Mouse (Mus musculus) cerebellum, postnatal 25 days (tissue): ENCODE results near the gene Gnas.
"Not testable (repeated sequence)": the region's sequence is repeated elsewhere in the genome, so short reads cannot be mapped to it uniquely, and the experiment has no call there.

Source experiments
- DNase-seq, 2 experiments: peaks; one replicate each; pipeline ENCODE4 v3.0.0; 2021; ENCODE audit warnings: mixed read lengths in 2 of 2

The Gnas gene

DNA sequence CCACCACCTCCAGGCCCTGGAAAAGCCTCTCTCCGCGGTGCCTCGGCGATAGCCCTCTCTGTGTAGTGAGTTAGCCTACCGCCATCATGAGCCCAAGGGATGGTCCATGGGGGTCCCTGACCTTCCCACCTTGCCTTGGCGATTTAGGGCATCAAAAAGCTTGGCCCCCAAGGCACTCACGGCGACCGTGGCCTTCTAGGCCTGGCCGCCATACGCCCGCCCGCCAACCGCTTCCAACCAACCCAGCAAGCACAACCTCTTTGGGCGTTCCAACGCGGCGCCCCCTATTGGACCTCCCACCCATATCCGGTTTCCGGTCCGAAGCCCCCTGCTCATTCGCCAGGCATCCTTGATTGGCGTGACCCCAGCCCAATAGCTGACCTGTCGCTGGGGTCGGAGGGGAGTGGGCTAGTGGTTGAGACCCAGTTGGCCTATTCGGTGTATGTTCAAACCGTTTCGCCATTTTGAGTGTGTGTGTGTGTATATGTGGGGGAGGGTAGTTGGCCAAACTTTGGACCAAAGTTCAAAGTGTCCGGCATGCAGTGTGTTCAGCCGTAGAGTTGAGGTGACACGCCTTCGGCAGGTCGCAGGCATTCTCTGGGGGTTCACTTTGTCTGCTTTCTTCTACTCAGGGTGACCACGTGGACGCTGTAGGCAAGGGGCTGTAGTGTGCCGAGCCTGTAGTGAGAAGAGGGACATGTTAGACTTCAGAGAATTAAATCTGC lies 11.2 kb downstream of the Gnas start:
- DNase-seq, result peak; percentile 30 to 69

DNA sequence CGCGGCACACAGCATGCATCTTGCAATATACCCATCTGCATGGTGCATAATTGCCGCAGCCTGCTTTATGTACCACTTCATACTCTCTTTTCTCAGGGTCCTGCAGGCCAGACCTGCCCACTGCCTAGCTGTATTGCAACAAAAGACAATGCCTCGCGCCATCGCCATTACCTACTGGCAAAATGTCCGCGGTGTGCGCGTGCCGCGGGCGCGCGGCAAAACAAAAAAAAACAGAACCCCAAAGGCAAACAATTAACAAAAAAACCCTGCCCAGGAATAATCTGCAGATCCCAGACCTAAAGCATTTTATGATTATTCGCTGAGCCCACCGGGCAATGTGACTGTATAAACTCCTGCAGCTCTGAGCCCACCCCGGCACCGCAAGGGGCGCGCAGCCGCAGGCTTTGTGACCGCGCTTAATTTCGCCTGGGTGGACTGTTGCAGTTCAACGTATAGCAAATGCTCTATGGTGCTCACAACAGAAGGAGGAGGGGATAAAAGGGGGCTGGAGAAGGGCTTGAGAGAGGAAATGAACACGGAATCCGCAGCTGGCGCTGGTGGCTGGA lies 11.9 kb downstream of the Gnas start:
- no peak for DNase-seq

GRCm38 (mm10) chr2:174297086-174297571 lies 13.0 kb downstream of the Gnas start:
- peak in 1 of 2 experiments; percentile 33 for DNase-seq

DNA sequence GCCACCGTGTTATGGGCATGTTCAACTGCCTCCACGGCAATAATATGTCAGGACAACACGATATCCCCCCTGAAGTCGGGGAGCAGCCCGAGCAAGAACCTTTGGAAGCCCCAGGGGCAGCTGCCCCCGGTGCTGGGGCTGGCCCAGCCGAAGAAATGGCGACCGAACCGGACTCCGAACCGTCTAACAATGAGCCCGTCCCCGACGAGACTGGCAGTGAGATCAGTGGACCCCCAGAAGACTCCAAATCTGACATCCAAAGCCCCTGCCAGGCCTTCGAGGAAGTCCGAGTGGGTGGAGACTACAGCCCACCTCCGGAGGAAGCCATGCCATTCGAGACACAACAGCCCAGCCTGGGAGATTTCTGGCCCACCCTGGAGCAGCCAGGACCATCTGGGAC lies 13.7 kb downstream of the Gnas start:
- DNase-seq, result no peak

DNA sequence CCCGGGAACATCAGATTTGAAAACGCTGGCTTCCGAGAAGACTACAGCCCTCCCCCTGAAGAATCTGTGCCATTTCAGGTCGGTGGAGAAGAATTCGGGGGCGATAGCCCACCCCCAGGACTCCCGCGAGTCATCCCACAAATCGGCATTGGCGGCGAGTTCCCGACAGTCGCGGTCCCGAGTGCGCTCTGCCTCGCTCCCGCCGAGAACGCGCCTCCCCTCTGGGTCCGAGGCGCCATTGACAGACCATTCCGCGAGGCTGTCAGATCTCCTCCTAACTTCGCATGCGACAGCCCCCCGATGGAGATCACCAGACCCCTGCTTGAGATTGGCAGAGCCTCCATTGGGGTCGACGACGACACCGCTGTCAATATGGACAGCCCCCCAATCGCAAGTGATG lies 14.4 kb downstream of the Gnas start:
- DNase-seq, result no peak

DNA sequence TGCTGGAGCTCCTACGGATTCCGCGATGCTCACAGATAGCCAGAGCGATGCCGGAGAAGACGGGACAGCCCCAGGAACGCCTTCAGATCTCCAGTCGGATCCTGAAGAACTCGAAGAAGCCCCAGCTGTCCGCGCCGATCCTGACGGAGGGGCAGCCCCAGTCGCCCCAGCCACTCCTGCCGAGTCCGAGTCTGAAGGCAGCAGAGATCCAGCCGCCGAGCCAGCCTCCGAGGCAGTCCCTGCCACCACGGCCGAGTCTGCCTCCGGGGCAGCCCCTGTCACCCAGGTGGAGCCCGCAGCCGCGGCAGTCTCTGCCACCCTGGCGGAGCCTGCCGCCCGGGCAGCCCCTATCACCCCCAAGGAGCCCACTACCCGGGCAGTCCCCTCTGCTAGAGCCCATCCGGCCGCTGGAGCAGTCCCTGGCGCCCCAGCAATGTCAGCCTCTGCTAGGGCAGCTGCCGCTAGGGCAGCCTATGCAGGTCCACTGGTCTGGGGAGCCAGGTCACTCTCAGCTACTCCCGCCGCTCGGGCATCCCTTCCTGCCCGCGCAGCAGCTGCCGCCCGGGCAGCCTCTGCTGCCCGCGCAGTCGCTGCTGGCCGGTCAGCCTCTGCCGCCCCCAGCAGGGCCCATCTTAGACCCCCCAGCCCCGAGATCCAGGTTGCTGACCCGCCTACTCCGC lies 15.1 kb downstream of the Gnas start:
- DNase-seq, result no peak

GRCm38 (mm10) chr2:174299771-174300160 lies 15.6 kb downstream of the Gnas start:
- DNase-seq, result no peak

- no peak for DNase-seq
These were observed 16.1 kb downstream of the Gnas start for GRCm38 (mm10) chr2:174300186-174300585.

DNA sequence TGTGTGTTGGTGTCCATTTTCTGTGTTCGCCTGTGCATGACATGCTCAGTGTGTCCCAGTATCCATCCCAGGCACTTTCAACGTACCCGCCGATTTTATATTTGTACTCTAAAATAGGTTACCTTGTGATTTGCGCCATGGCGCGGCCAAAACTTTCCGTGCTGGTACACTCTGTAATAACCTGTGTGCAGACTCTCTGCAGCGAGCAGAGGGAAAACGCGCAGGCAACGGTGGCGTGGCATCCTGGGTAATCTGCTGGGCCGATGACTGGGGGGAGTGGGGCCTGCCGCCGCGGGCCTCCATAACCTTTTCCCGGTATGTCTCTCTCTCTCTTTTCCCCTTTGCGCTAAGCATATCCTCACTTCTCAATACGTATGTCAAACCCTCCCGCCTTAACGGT lies 16.5 kb downstream of the Gnas start:
- DNase-seq, result no peak

DNA sequence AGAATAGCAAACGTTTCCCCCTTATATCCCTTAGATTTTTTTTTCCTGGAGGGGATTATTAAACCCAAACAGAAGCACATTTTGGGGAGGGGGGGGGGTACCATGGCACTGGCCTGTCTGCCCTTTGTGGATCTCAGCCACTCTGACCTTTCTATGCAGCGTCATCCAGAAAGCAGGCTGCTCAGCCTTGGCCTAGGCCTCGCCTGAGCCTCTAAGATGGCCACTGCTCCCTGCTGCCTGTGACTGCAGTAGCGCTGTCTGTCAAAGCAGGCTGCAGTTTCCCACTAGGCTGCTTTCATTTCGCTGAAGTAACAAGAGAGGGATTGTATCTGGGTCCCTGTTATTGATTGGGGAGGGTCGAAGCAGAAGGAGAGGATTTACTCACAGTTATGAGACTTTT lies 18.4 kb downstream of the Gnas start:
- no peak for DNase-seq

GRCm38 (mm10) chr2:174305646-174306045 lies 21.5 kb downstream of the Gnas start:
- DNase-seq, result no peak

DNA sequence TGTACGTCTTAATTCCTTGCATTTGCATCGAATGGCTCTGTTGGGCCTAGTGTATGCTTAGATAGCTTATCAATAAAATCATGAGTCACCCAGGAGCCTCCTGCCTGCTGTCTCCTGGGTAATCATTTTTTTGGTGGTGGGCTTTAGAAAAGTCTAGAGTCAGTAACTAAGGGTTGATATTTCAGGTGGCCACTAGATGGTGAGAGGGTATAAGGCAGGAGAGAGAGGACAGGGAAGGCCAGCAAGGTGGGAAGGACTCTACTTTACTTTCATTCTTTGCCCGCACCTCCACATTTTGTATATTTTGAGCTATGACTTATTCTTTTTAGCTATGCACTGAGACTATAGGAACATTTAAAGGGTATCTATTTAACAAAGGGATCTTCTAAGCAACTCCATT lies 23.8 kb downstream of the Gnas start:
- DNase-seq, result no peak

- peak; percentile 48 to 66 for DNase-seq
These were observed 26.9 kb downstream of the Gnas start for GRCm38 (mm10) chr2:174310913-174311514.

GRCm38 (mm10) chr2:174311613-174312012 lies 27.5 kb downstream of the Gnas start:
- DNase-seq, result no peak

DNA sequence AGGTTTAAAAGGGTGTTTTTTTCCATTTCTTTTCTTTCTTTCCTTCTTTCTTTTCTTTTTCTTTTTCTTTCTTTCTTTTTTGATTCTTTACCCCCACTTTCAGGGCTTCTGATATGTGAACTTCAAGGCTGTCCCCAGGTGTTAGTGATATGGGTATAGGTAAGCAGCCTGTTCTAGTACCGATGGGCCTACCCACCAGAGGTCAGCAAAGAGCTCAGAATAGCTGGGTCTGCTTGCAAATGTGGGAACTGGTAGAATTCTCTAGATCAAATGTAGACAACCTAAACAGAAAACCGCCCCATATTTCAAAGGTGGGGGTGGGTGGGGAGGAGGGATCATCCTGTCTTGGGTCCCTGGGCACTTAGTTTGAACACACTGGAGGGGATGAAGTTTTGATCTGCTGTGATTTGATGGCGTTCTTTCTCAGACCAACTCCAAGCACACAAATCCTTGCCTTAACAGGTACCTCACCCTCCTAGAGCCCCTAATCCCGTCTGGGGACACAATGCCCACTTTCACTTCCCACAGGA lies 28.1 kb downstream of the Gnas start:
- DNase-seq, result peak; percentile 78 to 87

GRCm38 (mm10) chr2:174312661-174313060 lies 28.5 kb downstream of the Gnas start:
- no peak for DNase-seq

- DNase-seq, result not testable (repeated sequence)
These were observed 31.3 kb downstream of the Gnas start for GRCm38 (mm10) chr2:174315445-174315844.

- DNase-seq, result no peak
These were observed 32.5 kb downstream of the Gnas start for GRCm38 (mm10) chr2:174316661-174317060.

DNA sequence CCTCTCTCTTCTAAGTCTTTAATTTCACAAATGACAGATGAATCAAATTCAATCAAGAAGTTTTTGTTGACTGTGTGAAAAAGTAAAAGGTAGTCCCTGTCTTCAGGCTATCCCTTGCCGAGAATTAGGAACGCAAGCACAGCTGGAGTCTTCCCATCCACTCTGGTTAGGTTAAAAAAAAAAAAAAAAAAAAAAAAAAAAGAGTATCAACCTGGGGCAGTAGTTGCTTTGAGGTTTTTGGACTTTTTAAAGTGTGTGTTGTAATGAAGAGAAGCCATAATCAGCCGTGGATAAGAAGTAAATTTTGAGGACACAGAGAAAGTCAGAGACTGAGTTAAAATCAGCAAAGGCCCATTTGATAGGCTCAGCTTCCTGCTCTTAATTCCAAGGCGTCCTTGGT lies 41.9 kb downstream of the Gnas start:
- DNase-seq, result no peak

DNA sequence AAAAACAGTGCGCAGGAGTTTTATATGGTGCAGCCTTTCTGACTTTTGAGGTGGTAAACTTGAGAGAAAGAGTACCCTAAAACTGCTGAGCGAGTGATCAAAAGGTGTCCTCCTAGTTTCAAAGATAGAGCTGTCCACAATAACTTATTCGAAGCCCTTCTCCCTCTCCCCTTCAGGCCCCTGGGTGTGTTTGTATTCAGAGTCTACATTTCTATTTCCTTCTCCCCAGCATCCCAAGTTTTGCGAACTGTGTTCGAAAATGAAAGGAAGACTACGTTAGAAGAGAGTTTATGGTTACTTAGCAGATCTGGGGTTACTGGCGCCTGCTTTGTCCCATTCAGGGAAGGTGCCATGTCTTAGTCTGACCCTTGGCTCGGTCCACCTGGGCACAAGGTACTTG lies 42.4 kb downstream of the Gnas start:
- DNase-seq, result no peak

- peak; percentile 80 to 86 for DNase-seq
These were observed 43.3 kb downstream of the Gnas start for GRCm38 (mm10) chr2:174327295-174327981.

DNA sequence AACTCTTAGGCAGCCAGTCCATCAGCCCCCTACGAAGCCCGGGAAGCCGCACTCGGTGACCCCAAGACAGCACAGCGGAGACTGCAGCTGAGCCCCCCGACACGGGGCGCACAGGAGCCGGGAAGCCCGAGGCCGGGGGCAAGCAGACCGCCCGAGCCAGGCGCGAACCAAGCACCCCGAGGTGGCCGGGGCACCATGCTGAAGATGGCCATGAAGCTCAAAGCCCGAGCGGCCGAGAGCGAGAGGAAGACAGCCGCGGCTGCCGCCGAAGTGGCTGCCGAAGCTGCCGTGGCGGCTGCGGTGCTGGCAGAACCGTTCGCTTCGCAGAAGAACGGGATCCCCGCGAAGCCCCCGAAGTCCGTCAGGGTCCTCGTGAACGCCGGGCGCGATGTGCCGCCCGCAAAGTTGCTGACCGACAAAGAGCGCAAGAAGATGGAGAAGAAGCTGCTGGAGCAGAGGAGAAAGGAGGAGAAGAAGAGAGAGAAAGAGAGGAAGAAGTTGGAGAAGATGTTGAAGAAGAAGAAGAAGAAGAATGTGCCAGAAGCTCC lies 44.3 kb downstream of the Gnas start:
- DNase-seq, result peak; percentile 32 to 37
